Mouse (Mus musculus) layer of hippocampus, adult 2 months (tissue): ENCODE results near the gene Atp5g3. TPM values are rescaled to one million over a fixed set of nuclear protein-coding genes. Genes with fewer than 3 reads are reported as not detected.

Experiments
- DNase-seq, 2 experiments: peaks; one replicate each; pipeline ENCODE4 v3.0.0; 2022; ENCODE audit warnings: low spot score in 2 of 2
- H3K27ac ChIP-seq: fragments of 200-600 bp; 2 replicates; pipeline ENCODE4 v1.8.1; 2022
- H3K4me3 ChIP-seq: fragments of 200-600 bp; 2 replicates; pipeline ENCODE4 v1.8.1; 2022; ENCODE audit warnings: mild to moderate bottlenecking
- CTCF ChIP-seq: fragments of 200-600 bp; conservative IDR thresholded peaks from 2 replicates; pipeline ENCODE4 v1.8.1; 2022; ENCODE audit warnings: antibody characterized with exemption, mild to moderate bottlenecking, moderate library complexity
- long read RNA-seq, 2 experiments: library from polyadenylated mRNA; stranded (forward); transcript quantifications; one replicate each; pipeline ENCODE4 v2.0.0; 2021; ENCODE audit warnings: borderline mapping rate in 2 of 2
- total RNA-seq, 2 experiments: library from RNA; stranded (reverse); gene quantifications; 2 replicates each; pipeline ENCODE4 v1.2.3; 2021

The Atp5g3 gene
- 100 to 1,000 TPM; 485 to 508 TPM for total RNA-seq
- long read RNA-seq, experiment 1, transcript Atp5g3-202 (5 exons, 723 nt): minor isoform, 30 of 171 reads
- long read RNA-seq, experiment 1, transcript Atp5g3-201 (5 exons, 714 nt): major isoform, 101 of 171 reads
- long read RNA-seq, experiment 1, partial matches to known transcripts: 33 of 171 reads
- long read RNA-seq, experiment 1, other reads (novel, unspliced or antisense): 6 of 171 reads
- long read RNA-seq, experiment 2, transcript Atp5g3-202 (5 exons, 723 nt): minor isoform, 50 of 230 reads
- long read RNA-seq, experiment 2, transcript Atp5g3-201 (5 exons, 714 nt): major isoform, 132 of 230 reads
- long read RNA-seq, experiment 2, partial matches to known transcripts: 42 of 230 reads
- long read RNA-seq, experiment 2, other reads (novel, unspliced or antisense): 5 of 230 reads

- DNase-seq: peak; percentile 91 to 93
- TF ChIP-seq CTCF: no peak
- Histone ChIP-seq H3K4me3 (peak within 1 kb of the TSS; percentile 77), H3K27ac (peak within 1 kb of the TSS; percentile 100)
These were observed at the start of gene Atp5g3 for GRCm38 (mm10) chr2:73911175-73911700. TSS of gene Atp5g3 (minus strand) at chr2:73911326.

GRCm38 (mm10) chr2:73958342-73958741 lies 47.2 kb upstream of the Atp5g3 start:
- Histone ChIP-seq H3K4me3 (no peak overlapping the region), H3K27ac (no peak overlapping the region)
- DNase-seq: no peak
- no peak for TF ChIP-seq CTCF

DNA sequence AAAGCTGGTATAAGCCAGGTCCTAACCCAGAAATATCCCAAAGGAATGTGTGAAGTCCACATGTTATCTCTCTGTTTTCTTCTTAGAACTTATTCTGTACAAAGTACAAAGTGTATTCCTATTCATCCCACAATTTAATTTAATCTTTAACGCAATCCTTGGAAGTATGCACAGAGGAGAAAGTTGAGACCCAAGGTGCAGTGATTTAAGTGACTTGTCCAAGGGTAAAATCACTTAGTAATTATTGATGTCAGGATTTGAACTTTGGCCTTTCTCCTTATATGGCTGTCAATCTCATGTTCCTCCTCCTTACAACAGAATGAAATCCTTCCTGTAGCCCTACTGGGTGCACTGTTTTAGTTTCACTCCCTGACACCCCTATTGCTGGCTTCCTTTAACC lies 42.5 kb upstream of the Atp5g3 start:
- no peak for DNase-seq
- Histone ChIP-seq H3K4me3 (no peak overlapping the region), H3K27ac (no peak overlapping the region)
- no peak for TF ChIP-seq CTCF

- H3K27ac ChIP-seq: no peak overlapping the region
These were observed 41.6 kb upstream of the Atp5g3 start for GRCm38 (mm10) chr2:73952597-73953219.

DNA sequence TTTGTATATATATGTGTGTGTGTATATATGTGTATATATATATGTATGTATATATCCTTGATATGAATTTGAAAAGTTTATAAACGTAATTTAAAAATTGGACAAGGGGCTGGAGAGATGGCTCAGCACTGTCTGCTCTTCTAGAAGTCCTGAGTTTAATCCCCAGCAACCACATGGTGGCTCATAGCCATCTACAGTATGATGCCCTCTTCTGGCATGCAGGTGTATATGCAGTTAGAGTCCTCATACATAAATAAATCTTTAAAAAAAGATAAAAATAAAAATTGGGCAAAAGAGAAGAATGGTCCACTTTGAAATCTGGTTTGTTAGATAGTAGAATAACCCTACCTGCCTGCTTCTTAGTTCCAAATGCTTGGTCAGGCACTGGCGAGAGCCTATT lies 36.2 kb upstream of the Atp5g3 start:
- DNase-seq: no peak

More at GRCm38 (mm10) chr2:73952597-73953219, 41.6 kb upstream of the Atp5g3 start:
- TF ChIP-seq CTCF: no peak
- H3K4me3 ChIP-seq: no peak overlapping the region
- DNase-seq: no peak

GRCm38 (mm10) chr2:73943735-73944134 lies 32.6 kb upstream of the Atp5g3 start:
- no peak overlapping the region for H3K27ac ChIP-seq
- TF ChIP-seq CTCF: no peak
- H3K4me3 ChIP-seq: no peak overlapping the region
- no peak for DNase-seq

More for the DNA sequence above, 36.2 kb upstream of the Atp5g3 start:
- Histone ChIP-seq H3K4me3 (no peak overlapping the region), H3K27ac (no peak overlapping the region)
- TF ChIP-seq CTCF: peak; percentile 41

- Histone ChIP-seq H3K27ac (no peak overlapping the region), H3K4me3 (no peak overlapping the region)
- no peak for TF ChIP-seq CTCF
- no peak for DNase-seq
These were observed 31.7 kb upstream of the Atp5g3 start for GRCm38 (mm10) chr2:73942844-73943243.

- no peak overlapping the region for H3K4me3 ChIP-seq
- no peak overlapping the region for H3K27ac ChIP-seq
- no peak for DNase-seq
- no peak for TF ChIP-seq CTCF
These were observed 30.2 kb upstream of the Atp5g3 start for GRCm38 (mm10) chr2:73941281-73941680.

- DNase-seq: no peak
- Histone ChIP-seq H3K27ac (no peak overlapping the region), H3K4me3 (no peak overlapping the region)
- TF ChIP-seq CTCF: no peak
These were observed 29.3 kb upstream of the Atp5g3 start for GRCm38 (mm10) chr2:73940471-73940870.

- H3K4me3 ChIP-seq: no peak overlapping the region
- no peak for TF ChIP-seq CTCF
- no peak for DNase-seq
- no peak overlapping the region for H3K27ac ChIP-seq
These were observed 27.8 kb upstream of the Atp5g3 start for GRCm38 (mm10) chr2:73938896-73939295.

DNA sequence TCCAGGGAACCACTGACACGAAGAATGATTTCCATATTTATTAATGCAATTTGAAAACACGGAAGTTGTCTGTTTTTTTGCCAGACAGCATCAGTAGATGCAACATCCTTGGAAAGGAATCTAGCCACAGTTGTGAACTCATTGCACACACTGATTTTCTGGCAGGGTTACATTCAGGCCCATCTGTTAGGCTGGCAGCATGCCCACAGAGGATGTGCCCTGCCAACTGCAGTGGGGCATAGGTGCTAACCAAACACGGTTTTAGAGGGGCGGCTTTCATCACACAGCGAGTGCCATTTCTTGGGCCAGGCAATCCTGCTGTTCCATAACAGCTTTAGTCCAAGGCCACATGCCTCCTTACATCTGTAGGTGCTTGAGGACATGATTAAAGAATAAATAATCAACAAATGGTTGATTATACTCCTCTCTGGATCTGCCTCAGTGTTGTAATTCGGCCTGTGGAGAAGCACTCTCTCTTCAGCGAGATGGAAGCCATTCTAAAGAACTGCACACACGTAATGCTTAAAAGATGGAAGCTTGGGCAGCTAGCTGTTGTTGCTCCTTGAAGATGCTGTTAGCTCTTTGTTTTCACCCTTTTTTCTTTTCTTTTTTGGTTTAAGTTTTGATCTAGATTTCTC lies 21.7 kb upstream of the Atp5g3 start:
- Histone ChIP-seq H3K27ac (no peak overlapping the region), H3K4me3 (no peak overlapping the region)
- DNase-seq: peak; percentile 40 to 72
- TF ChIP-seq CTCF: no peak

GRCm38 (mm10) chr2:73927711-73928110 lies 16.6 kb upstream of the Atp5g3 start:
- DNase-seq: no peak

GRCm38 (mm10) chr2:73925539-73925938 lies 14.4 kb upstream of the Atp5g3 start:
- H3K27ac ChIP-seq: no peak overlapping the region
- DNase-seq: no peak
- no peak for TF ChIP-seq CTCF

More at GRCm38 (mm10) chr2:73927711-73928110, 16.6 kb upstream of the Atp5g3 start:
- no peak for TF ChIP-seq CTCF
- H3K27ac ChIP-seq: no peak overlapping the region
- H3K4me3 ChIP-seq: no peak overlapping the region

More at GRCm38 (mm10) chr2:73925539-73925938, 14.4 kb upstream of the Atp5g3 start:
- no peak overlapping the region for H3K4me3 ChIP-seq
